Mouse (Mus musculus): ENCODE results near the gene Btf3.

- TF ChIP-seq POLR2A (IDR thresholded peaks at IDR 0.05; ENCODE audit: low read depth, low read length), result no peak
- no peak for TF ChIP-seq CTCF (IDR thresholded peaks at IDR 0.05; ENCODE audit: extremely low read depth, insufficient read length, insufficient replicate concordance, low read depth, low read length)
These were observed 456 bp upstream of the Btf3 start for GRCm38 (mm10) chr13:98317246-98317677.

Data from small intestine, adult 2 months (tissue).